Mouse (Mus musculus) left cerebral cortex, postnatal 10 days (tissue): ENCODE data around the gene Pebp1. TPM values are rescaled to one million over a fixed set of nuclear protein-coding genes. Genes with fewer than 3 reads are reported as not detected.

ENCODE experiments used
- DNase-seq, 2 experiments: peaks; one replicate each; pipeline ENCODE4 v3.0.0; 2021 to 2022; ENCODE audit warnings: low spot score in 2 of 2, mixed read lengths in 1 of 2; ENCODE audit errors: extremely low spot score in 1 of 2
- intact Hi-C: fragments of 180-260 bp; cut with DNase I; formaldehyde crosslinking; loops from one replicate; pipeline ENCODE4 v1.15.1; 2025
- total RNA-seq, 2 experiments: library from RNA; stranded (reverse); gene quantifications; 2 replicates each; pipeline ENCODE4 v1.2.3; 2021

Pebp1 gene
- total RNA-seq, 2 experiments from 2014 or later = 838 to 843 TPM

GRCm38 (mm10) chr5:117291312-117291711 is 3.9 kb upstream of the Pebp1 start:
- DNase-seq = no peak
- intact Hi-C loops = no loop called here

DNA sequence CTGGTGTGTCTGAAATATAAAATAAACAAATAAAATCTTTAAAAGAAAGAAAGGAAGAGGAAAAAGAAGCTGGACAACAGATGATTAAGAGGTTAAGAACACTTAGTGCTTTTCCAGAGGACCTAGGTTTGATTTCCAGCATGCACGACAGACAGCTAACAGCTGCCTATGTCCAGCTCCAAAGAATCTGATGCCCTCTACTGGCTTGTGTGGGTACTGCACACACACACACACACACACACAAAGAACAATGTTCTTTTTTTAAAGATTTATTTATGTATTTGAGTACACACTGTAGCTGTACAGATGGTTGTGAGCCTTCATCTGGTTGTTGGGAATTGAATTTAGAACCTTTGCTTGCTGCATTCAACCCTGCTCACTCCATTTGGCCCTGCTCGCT is 2.7 kb upstream of the Pebp1 start:
- DNase-seq = no peak
- intact Hi-C loops = no loop called here

GRCm38 (mm10) chr5:117289646-117290045 is 2.2 kb upstream of the Pebp1 start:
- DNase-seq = no peak
- intact Hi-C loops = no loop called here

DNA sequence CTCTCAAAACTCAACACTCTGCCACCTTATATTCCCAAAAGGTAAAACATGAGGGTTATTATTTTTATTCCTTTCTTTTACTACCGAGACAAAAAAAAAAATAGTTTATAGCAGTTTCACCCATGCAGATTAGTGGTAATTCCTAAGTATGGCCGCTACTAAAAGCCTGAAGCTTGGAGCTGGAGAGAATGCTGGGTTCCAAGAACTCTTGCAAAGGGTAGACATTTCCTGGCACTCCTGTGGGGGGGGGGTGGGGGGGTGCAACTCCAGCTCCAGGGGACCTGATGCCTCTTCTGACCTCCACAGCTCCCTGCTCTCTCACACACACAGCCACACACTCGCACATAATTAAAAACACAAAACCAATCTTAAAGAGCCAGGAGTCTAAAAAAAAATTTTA is 1.1 kb downstream of the Pebp1 start:
- intact Hi-C loops = no loop called here
- DNase-seq = no peak

- intact Hi-C loops = no loop called here
- no peak for DNase-seq
Observed at GRCm38 (mm10) chr5:117285266-117285665, 2.2 kb downstream of the Pebp1 start.

DNA sequence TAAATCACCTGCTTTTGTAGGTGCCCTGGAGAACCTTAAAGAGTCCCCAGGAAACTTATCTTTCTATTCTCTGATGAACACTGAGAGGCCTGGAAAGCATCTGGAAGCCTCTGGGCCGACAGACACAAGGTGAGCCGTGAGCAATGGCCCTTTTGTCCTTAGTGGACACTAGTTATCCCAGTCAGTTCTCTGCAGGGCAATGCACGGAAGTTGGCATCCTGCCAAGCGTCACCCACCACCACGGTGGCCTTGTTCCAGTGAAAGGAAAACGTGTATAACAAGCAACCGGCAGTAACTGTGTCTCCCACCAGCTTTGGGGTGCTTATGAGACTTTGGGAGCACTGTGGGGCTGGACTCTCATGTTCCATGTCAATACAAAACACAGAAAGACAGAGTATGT is 2.7 kb downstream of the Pebp1 start:
- no peak for DNase-seq
- intact Hi-C loops = no loop called here

GRCm38 (mm10) chr5:117284029-117284428 is 3.4 kb downstream of the Pebp1 start:
- DNase-seq = no peak
- intact Hi-C loops = no loop called here

GRCm38 (mm10) chr5:117282360-117282759 is 5.1 kb downstream of the Pebp1 start:
- no peak for DNase-seq
- intact Hi-C loops = no loop called here

- no peak for DNase-seq
- intact Hi-C loops = no loop called here
Observed at GRCm38 (mm10) chr5:117281536-117281935, 5.9 kb downstream of the Pebp1 start.

DNA sequence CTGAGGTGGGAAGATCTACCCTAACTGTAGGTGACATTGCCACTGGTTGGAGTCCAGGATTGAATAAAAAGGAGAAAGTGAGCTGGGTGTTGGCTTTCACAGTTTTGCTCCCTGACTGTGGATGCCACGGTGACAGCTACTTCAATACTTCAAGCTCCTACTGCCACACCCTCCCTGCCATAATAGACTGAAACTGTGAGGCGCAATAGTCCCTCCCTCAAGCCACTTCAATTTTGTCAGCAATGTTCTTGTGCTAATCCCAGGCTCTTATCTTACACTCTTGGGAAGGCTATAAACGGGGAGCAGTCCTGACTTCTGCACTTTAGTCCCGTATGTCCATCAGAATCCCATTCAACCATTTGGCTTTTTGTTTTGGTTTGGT is 7.8 kb downstream of the Pebp1 start:
- intact Hi-C loops = no loop called here

GRCm38 (mm10) chr5:117278809-117279668 is 8.4 kb downstream of the Pebp1 start:
- intact Hi-C loops = no loop called here
- DNase-seq = no peak

More for the DNA sequence above, 7.8 kb downstream of the Pebp1 start:
- DNase-seq = no peak

DNA sequence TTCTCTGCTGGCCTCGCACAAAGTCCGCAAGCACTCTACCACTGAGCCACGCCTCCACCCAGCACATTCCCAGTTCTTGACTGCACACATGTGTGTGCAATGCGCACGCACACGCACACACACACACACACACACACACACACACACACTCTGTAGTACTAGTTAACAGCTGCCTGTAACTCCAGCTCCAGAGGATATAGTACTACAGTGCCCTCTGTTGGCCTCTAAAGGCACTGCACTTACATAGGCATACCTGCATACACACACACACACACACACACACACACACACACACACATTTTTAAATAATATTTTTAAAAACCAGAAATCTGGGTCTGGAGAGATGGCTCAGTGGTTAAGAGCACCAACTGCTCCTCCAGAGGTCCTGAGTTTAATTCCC is 9.6 kb downstream of the Pebp1 start:
- intact Hi-C loops = no loop called here
- no peak for DNase-seq

DNA sequence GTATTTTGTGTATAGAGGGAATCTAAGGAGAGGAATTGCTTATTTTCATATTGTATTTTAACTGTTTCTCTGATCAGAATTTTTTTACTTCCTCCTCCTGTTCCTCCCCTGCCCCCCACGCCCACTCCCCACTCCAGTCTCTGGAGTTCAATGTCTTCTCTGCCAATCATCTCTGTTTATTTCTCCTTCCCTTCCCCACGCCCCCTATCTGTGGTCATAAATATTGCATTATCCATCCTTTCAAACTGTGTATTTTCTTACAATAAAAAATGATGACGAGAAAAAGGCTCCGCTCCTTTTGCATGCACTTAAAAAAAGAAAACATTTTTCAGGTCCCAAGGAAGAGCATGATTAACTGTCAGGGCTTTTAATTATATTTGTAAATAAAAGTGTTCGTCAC is 12.6 kb downstream of the Pebp1 start:
- intact Hi-C loops = loop anchor here (5.0 kb wide), 1 partner anchor 158 kb away; the partner anchor contains the start of gene Suds3
- DNase-seq = no peak

DNA sequence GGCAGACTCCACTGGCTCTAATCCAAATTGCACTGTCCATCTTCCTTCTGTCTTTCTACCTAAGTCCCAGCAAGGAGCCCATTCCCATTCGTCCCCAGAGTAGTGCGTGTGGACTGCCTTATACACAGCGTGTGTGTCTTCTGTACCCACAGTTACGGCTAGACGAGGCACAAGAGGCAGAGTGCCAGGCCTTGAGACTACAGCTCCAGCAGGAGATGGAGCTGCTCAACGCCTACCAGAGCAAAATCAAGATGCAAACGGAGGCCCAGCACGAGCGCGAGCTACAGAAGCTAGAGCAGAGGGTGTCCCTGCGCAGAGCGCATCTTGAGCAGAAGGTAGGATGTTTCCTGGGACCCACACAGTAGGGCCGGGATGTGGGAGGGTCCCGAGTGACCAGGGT is 15.5 kb downstream of the Pebp1 start:
- intact Hi-C loops = loop anchor here (5.0 kb wide), 1 partner anchor 155 kb away; the partner anchor contains the start of gene Suds3
- DNase-seq = peak; percentile 53 to 60

- intact Hi-C loops = no loop called here
Observed at GRCm38 (mm10) chr5:117269395-117269794, 18.0 kb downstream of the Pebp1 start.

DNA sequence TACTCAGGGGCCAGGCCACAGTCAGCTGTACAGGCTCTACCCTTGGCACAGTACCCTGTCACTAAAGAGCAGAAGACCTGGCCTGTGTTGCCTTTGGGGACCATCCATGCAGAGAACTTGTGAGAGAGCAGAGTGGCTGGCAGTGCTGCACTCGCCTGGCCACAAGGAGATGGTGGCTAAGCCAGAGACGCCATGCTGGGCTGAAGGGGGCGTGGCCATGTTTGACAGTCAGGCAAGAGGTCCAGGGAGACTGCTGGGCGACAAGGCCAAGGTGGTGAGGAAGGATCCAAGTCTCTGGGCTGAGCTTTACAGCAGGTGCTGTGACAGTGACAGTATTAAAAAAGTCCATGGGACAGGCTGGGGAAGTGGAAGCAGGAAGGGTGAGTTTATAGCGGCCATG is 18.7 kb downstream of the Pebp1 start:
- no peak for DNase-seq
- intact Hi-C loops = no loop called here

More at GRCm38 (mm10) chr5:117269395-117269794, 18.0 kb downstream of the Pebp1 start:
- no peak for DNase-seq

- DNase-seq = no peak
- intact Hi-C loops = no loop called here
Observed at GRCm38 (mm10) chr5:117267913-117268312, 19.5 kb downstream of the Pebp1 start.

DNA sequence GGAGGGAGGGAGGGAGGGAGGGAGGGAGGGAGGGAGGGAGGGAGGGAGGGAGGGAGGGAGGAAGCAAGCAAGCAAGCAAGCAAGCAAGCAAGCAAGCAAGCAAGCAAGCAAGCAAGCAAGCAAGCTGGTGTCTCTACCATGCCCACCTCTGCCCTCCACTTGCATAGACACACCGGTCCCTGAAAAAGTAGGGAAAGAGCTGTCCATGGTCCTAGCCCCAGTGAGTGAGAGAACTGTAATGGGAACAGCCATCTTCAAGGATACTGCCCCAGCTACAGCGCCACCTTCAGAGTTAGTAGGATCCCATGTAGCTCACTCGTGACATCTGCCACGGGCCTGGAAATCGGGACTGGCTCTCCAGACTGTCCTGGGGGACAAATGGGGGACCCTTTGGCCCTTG is 22.7 kb downstream of the Pebp1 start:
- no peak for DNase-seq
- intact Hi-C loops = no loop called here

GRCm38 (mm10) chr5:117263566-117263965 is 23.9 kb downstream of the Pebp1 start:
- DNase-seq = no peak
- intact Hi-C loops = no loop called here

DNA sequence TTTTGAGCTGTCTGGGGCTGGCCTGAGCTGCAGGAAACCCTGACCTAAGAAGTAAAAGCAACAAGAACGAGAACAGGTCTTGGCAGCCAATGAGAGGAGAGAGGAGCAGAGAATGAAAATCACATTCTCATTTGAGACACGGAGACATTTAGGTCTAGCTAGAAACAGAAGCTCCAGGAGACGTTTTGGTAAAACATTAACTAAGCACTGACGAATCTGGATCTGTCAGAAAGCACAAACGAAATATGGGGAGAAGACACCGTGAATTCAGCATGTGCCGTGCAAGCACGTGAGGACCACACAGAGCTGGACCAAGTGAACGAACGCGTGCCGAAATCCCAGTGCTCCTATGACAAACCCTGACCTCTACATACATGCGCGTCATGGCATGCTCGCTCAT is 29.1 kb downstream of the Pebp1 start:
- DNase-seq = no peak
- intact Hi-C loops = no loop called here

DNA sequence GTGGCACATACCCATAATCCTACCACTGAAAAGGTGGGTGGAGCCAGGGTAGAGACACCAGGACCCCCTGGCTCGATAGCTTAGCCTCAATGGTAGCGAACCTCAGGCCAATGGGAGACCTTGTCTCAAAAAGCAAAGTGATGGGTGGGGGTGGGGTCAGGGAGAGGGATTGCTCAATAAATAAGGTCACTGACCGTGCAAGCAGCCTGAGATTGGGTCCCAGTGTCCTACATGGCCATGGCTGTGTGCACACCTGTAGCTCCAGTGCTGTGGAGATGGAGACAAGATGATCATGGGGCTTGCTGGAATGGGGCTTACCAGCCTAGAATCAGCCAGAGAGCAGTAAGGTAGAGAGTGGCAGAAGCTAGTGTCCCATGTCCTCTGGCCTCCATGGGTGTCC is 35.7 kb downstream of the Pebp1 start:
- intact Hi-C loops = no loop called here

More for the DNA sequence above, 35.7 kb downstream of the Pebp1 start:
- no peak for DNase-seq
